Mouse (Mus musculus): ENCODE measurements around the gene Btbd9.

Btbd9 gene

GRCm38 (mm10) chr17:30602175-30602574 lies 25.9 kb upstream of the Btbd9 start:
- DNase-seq (ENCODE audit: low spot score in 2 of 2): no peak

- DNase-seq (ENCODE audit: low spot score in 2 of 2): no peak
These were observed 22.0 kb upstream of the Btbd9 start for GRCm38 (mm10) chr17:30598300-30598699.

- DNase-seq (ENCODE audit: low spot score in 2 of 2): no peak
These were observed 21.5 kb upstream of the Btbd9 start for GRCm38 (mm10) chr17:30597786-30598185.

GRCm38 (mm10) chr17:30594846-30595245 lies 18.6 kb upstream of the Btbd9 start:
- DNase-seq (ENCODE audit: low spot score in 2 of 2): no peak

- DNase-seq (ENCODE audit: low spot score in 2 of 2): no peak
These were observed 18.1 kb upstream of the Btbd9 start for GRCm38 (mm10) chr17:30594407-30594806.

GRCm38 (mm10) chr17:30590417-30591198 lies 14.3 kb upstream of the Btbd9 start:
- peak; percentile 41 to 59 for DNase-seq (ENCODE audit: low spot score in 2 of 2)

GRCm38 (mm10) chr17:30583258-30584001 lies 7.1 kb upstream of the Btbd9 start:
- DNase-seq (ENCODE audit: low spot score in 2 of 2): no peak

- DNase-seq (ENCODE audit: low spot score in 2 of 2): no peak
These were observed 6.0 kb upstream of the Btbd9 start for GRCm38 (mm10) chr17:30582313-30582712.

- no peak for DNase-seq (ENCODE audit: low spot score in 2 of 2)
These were observed 4.9 kb upstream of the Btbd9 start for GRCm38 (mm10) chr17:30581201-30581600.

GRCm38 (mm10) chr17:30580781-30581180 lies 4.5 kb upstream of the Btbd9 start:
- no peak for DNase-seq (ENCODE audit: low spot score in 2 of 2)

GRCm38 (mm10) chr17:30576946-30577345 lies 658 bp upstream of the Btbd9 start:
- DNase-seq (ENCODE audit: low spot score in 2 of 2): peak in 1 of 2 experiments; percentile 20

GRCm38 (mm10) chr17:30575121-30575904 lies 975 bp downstream of the Btbd9 start:
- peak; percentile 61 to 65 for DNase-seq (ENCODE audit: low spot score in 2 of 2)

- no peak for DNase-seq (ENCODE audit: low spot score in 2 of 2)
These were observed 1.6 kb downstream of the Btbd9 start for GRCm38 (mm10) chr17:30574783-30575075.

- no peak for DNase-seq (ENCODE audit: low spot score in 2 of 2)
These were observed 2.1 kb downstream of the Btbd9 start for GRCm38 (mm10) chr17:30573990-30574782.

GRCm38 (mm10) chr17:30570971-30571370 lies 5.3 kb downstream of the Btbd9 start:
- DNase-seq (ENCODE audit: low spot score in 2 of 2): no peak

GRCm38 (mm10) chr17:30570173-30570572 lies 6.1 kb downstream of the Btbd9 start:
- DNase-seq (ENCODE audit: low spot score in 2 of 2): no peak

- no peak for DNase-seq (ENCODE audit: low spot score in 2 of 2)
These were observed 7.8 kb downstream of the Btbd9 start for GRCm38 (mm10) chr17:30568473-30568872.

GRCm38 (mm10) chr17:30564971-30565370 lies 11.3 kb downstream of the Btbd9 start:
- no peak for DNase-seq (ENCODE audit: low spot score in 2 of 2)

GRCm38 (mm10) chr17:30564407-30564806 lies 11.9 kb downstream of the Btbd9 start:
- DNase-seq (ENCODE audit: low spot score in 2 of 2): no peak

- no peak for DNase-seq (ENCODE audit: low spot score in 2 of 2)
These were observed 12.7 kb downstream of the Btbd9 start for GRCm38 (mm10) chr17:30563484-30564075.

GRCm38 (mm10) chr17:30562770-30563169 lies 13.5 kb downstream of the Btbd9 start:
- DNase-seq (ENCODE audit: low spot score in 2 of 2): no peak
